Mouse (Mus musculus): ENCODE results near the gene Plxnd1.

The Plxnd1 gene

DNA sequence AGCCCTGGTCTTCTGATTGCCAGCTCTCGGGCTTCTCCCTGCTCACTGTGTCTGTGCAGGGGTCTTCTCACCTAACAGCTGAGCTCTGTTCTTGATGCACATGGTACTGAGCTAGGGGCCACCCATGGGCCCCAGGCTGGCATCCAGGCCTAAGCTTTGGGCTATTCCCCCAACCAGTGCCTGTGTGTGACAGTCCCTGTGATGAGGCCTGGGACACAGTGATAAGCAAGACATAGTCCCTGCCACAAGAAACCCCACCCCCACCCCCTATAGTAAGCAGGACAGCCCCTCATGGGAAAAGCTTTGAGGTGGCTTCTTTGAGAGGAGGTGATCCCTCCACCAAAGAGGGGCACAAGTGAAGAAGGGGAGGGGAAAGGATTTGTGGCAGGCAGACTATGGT lies 76.2 kb downstream of the Plxnd1 start:
- no peak for DNase-seq (ENCODE audit: low spot score)

DNA sequence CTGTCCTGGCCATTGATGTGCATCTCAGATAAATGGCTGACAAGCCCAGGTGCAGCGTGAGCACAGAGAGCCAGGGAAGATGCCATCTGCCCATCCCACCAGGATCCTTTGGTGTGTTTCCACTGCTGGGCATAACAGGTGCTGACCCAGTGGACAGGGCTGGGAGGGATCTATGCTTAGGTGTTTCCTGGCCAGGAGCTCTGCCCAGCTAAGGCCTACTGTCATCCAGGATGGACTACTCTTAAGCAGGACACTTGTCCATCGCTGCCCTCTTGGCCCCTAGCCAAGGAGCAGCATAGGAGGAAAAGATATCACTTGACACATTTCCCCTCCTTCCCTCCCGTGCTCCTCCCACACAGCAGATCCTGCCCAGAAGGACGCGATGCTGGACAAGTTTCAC lies 78.2 kb downstream of the Plxnd1 start:
- no peak for DNase-seq (ENCODE audit: low spot score)

DNA sequence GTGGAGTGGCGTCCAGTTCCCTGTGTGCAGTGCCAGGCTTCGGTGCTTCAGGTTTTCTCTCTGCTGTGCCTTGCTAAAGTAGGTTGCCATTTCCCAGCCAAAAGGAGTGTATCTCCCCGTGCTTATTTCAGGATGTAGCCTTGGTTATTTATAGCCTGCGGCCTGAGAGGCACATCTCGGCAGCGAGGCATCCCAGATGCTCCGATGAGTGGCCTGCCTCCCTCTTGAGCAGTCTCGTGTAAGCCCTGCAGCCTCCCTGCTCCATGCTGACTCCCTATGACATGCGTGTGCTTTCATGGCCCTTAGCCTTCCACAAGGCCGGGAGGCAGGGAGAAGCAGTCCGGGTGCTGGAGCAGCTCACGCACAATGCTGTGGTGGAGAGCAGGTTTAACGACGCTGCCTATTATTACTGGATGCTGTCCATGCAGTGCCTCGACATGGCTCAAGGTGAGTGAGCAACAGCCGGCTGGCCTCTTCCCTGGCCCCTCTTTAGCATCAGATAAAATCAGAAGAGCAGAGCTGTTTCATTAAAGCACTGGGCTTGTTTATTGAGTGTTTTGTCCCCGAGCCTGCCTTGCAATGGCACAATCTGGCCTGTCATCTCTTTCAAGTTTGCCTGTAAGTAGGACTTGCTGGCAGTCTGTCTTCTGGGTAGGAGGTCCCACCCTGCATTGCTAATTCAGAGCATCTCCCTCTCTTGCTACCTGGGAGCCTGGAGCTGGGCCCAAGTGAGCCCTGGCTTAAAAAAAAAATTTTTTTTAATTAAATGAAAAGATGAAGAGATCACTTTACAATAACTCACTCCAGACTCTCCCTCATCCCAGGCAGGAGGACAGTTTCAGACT lies 79.0 kb downstream of the Plxnd1 start:
- no peak for DNase-seq (ENCODE audit: low spot score)

DNA sequence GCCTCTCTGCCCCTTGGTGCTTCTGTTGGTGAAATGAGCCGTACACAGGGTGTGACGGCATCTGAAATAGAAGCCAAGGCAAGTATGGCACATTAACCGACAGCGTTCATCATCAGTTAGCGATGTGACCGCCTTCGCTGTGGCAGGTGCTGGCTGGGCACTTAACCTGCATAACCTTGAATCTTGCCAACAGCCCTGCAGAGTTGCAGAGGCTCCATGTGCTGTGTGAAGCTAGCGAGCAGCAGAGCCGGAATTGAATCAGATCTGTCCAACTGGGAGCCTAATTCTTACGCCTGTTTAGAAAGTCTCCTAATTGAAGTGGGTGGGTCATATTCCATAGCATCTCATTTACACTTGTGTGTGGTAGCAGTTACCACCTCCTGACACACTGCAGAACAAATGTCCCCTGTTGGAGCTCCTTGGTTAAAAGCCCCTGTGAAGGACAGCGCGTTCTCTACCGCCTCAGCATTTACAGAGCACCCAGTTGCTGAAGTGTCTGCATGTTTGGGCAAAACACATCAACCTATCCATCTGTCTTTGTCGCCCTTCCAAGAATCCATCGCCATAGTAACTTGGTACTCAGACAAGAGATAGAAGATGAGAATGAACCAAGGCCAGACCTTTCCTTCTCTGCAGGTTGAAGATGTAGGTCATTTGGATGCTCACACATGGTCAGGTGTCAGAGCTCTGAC lies 80.1 kb downstream of the Plxnd1 start:
- no peak for DNase-seq (ENCODE audit: low spot score)

DNA sequence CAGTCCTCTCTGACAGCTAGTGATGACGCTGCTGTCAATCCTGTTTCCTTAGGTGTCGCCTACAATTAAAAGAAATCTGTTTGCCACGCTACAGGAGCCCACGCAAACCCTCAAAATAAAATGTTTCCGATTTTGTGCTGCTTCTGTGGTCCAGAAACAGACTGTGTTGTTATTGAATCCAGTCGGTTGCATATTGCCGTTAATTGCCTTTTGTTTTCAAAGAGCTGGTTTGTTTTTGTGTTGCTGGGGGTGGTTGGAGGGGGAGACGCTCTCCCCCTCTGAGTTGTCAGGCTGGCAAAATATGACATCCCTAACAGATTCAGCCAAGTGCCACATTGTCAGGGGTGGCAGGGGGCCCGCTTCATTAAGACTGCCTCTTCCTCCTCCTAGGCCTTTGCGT lies 81.3 kb downstream of the Plxnd1 start:
- DNase-seq (ENCODE audit: low spot score): no peak

DNA sequence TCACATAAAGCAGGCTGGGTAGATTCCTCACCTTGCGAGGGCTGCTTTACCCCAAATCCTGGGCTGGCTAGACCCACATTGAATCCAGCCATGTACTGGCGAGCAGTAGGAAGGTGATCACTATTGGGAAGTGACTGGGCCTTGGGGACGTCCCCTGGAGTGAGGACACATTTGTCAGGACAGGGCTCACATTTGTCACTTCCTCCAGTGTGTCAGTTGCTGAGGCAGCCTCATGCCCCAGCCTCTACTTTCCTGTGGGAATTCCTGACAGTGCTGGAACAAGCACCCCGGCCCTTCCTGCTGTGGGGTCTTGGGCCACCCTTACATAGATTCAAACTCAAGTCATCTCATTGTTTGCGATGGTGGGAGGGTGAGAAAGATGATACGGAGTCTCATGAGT lies 83.0 kb downstream of the Plxnd1 start:
- DNase-seq (ENCODE audit: low spot score): no peak

DNA sequence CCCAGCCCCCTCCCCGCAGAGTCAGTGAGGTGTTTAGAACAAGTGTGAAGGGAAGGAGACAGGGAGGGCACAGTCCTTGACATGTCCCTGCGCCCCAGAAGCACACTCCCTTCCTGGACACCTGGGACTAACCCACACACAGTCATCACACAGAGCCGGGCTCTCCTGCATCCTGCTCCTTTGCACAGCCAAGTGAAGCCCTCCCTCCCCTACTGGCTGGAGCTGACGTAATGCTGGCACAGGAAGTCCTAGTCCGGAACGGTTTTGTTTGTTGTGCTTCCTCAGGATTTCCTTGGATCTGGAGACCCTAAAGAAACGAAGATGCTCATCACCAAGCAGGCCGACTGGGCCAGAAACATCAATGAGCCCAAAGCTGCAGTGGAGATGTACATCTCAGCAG lies 84.9 kb downstream of the Plxnd1 start:
- DNase-seq (ENCODE audit: low spot score): no peak

DNA sequence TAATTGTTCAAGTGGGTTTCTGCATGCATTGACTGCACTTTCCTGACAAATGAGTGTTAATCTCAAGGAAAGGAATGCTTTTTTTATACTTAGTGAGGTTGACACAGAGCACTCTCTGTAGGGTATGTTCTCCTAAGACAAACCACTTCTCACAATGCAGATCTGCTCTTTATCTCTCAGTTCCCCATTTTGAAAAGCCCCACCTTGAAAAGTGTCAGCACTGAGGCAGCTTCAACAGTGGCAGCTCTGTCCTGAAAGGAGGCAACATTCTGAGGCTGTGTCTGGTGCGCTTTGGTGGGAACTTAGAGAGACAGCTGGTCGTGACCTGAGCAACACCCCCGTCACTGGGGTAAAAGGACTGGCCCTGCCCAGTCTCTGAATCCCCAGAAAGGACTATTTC lies 85.8 kb downstream of the Plxnd1 start:
- no peak for DNase-seq (ENCODE audit: low spot score)

DNA sequence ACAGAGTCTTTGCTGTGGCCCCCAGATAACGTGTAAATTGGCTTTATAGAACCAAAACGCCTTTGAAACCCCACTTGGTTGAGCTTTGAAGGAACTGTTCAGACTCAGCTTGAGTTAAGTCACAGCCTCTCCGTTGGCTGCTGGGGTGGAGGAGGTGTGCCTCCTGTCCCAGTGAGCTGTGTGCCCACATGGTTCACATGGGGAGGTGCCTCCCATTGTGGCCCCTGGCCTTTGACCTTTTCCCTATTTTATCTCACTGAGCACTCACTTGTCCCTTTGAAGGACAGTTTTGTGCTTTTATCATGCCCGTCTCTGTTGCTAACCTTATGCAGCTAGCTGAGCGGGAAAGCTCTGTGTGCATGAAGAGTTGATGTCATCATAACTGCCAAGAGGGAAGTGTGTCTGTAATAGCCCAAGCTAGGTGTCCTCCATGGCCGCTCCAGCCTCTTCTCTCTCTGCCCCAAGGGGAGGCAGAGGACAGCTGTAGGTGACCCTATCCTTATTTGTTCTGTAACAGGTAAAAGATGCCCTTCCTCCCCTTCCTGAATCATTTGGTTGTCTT lies 86.3 kb downstream of the Plxnd1 start:
- no peak for DNase-seq (ENCODE audit: low spot score)

DNA sequence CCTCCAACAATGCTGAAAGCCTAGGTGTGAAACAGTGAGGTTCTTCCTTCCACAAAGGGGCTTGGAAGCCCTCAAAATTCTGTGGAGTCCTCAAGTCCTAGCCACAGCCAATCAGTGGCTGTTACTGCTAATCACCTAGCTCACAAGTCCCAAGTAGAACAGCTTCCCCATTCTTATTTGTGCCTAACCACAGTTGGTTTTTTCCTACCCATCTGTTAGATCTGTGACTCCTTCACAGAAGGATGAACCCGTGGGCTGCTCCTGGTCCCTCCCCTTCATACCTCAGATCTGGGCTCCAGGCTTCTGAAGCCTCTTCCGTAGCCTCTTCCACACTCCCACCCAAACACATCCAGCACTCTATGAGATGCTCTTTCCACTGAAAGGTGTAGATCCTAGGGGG lies 87.9 kb downstream of the Plxnd1 start:
- DNase-seq (ENCODE audit: low spot score): no peak

DNA sequence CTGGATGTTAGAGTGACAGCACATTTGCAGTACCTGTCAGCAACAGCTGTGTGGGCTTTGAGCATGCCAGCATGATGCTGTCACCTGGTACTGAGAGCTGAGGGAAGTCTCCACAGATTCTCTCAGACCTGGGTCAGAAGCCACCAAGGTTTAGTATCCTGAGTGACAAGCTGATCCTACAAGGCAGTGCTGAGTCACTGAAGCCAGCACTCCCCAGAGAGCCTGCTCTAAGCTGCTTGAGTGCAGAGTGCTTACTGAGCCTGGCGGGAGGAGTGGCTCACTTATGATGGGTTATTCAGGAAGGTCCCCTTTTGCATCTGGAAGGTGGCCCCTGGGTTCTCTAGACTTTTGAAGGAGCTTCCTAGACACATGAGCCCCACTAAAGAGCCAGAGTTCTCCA lies 88.3 kb downstream of the Plxnd1 start:
- no peak for DNase-seq (ENCODE audit: low spot score)

DNA sequence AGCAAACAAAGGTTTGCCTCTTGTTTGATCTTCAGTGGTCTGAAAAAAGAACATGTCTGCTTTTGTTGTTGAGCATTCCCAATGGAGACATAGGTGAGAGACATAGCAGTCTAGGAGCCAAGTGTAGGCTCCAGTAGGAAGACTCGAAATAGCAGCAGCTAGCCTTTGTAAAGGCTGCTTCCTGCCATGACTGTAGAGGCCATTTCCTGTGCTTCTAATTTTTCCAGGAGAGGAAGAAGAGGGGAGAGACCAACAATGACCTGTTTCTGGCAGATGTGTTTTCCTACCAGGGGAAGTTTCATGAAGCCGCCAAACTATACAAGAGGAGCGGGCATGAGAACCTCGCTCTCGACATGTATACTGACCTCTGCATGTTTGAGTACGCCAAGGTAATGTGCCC lies 89.2 kb downstream of the Plxnd1 start:
- no peak for DNase-seq (ENCODE audit: low spot score)

All from ovary, postnatal 36 days (tissue).